Mouse (Mus musculus): ENCODE results near the gene Yif1a.

Gene Yif1a

DNA sequence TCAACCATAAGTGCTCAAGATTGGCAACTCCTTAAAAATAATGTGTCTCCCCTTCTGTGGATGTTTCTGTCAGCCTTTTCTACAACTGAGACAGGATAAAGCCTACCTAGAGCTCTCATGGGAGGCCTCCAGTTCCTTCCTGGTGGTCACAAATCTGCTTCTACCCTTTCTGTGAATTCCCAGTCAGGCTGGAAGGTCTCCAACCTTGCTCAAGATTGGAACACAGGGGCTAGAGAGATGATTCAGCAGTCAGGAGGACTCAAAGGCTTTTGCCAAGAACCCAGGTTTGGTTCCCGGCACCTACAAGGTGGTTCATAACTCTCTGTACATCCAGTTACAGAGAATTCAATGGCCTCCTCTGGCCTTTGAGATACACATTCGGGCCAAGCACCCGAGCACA, 34.9 kb downstream of the Yif1a start:
- no peak for DNase-seq

DNA sequence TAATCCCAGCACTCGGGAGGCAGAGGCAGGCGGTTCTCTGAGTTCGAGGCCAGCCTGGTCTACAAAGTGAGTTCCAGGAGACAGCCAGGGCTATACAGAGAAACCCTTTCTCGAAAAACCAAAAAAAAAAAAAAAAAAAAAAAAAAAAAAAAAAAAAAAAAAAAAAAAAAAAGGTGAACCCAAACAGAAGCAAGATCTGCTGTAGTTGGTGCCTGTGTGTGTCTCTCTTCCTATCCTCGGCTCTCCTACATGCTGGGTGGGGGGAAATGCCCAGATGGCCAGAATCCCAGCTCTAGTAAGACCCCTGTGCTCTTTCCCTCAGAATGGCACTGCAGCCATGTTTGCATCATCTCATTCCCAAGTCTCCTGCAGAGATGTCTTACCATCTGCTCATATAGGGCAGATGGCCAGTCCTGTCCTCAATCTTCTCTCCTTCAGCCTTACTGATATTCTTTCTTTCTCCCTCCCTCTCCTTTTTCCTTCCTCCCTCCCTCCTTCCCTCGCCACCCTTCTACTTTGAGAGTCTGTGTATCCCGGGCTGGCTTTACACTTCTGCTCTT, 35.8 kb downstream of the Yif1a start:
- DNase-seq: no peak

DNA sequence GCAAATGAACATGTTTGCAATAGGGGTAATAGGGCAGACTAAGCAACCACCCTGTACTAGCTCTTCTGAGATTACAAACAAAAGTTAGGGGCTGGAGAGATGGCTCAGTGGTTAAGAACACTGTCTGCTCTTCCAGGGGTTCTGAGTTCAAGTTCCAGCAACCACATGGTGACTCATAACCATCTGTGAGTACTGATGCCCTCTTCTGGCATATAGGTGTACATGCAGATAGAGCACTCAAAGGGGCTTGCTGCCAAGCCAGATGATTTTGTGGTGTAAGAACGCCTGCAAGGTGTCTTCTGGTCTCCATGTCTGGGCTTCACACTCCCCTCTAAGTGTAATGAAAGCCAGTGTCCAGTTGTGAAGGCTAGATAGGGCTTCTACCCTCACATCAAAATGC, 41.4 kb downstream of the Yif1a start:
- no peak for DNase-seq

DNA sequence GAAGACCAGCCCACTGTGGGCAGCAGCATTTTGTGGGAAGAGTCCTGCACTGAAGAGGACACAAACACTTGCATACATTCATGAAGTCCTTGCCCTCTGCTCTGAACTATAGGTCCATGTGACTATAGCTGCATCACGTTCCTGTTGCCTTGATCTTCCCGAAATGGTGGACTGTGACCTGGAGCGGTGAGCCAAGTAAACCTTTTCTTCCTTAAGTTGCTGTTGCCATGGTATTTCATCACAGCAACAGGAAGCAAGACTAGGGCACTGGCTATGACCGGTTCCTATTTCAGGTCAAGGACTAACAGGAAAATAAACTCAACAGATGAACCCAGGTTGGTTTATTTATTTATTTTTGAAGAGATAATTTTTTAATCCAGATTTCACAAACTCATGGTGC, 42.9 kb downstream of the Yif1a start:
- DNase-seq: no peak

GRCm38 (mm10) chr19:5139640-5140039, 51.3 kb downstream of the Yif1a start:
- DNase-seq: peak; percentile 32 to 71
